Mouse (Mus musculus) left cerebral cortex, postnatal 36 days (tissue): ENCODE measurements around the gene Zfp740. TPM values are rescaled to one million over a fixed set of nuclear protein-coding genes. Genes with fewer than 3 reads are reported as not detected.

Source experiments
- total RNA-seq, 2 experiments: library from RNA; stranded (reverse); gene quantifications; 2 replicates each; pipeline ENCODE4 v1.2.3; 2021

The Zfp740 gene
- total RNA-seq, 2 experiments from 2014 or later, result 61.0 to 64.0 TPM

Other genes starting within 250 kb of the Zfp740 start
- not detected for gene Krt78, start 249.0 kb upstream of the Zfp740 start, total RNA-seq
- gene Krt8, start 198.8 kb upstream of the Zfp740 start, total RNA-seq, result not detected
- under 1 TPM in 1 of 2 experiments, not detected in 1; 0.22 TPM for gene Krt18, start 175.1 kb upstream of the Zfp740 start, total RNA-seq
- gene Eif4b, start 129.5 kb upstream of the Zfp740 start, total RNA-seq, result 100 to 1,000 TPM; 157 to 165 TPM
- gene Tns2, start 102.8 kb upstream of the Zfp740 start, total RNA-seq, result 10 to 100 TPM; 17.2 to 28.6 TPM
- 100 to 1,000 TPM; 140 to 160 TPM for gene Spryd3, start 67.0 kb upstream of the Zfp740 start, total RNA-seq
- 10 to 100 TPM; 39.5 to 57.1 TPM for gene Igfbp6, start 58.9 kb upstream of the Zfp740 start, total RNA-seq
- under 1 TPM in 1 of 2 experiments, not detected in 1; 0.23 TPM for gene Soat2, start 52.7 kb upstream of the Zfp740 start, total RNA-seq
- 10 to 100 TPM; 23.9 to 29.4 TPM for gene Csad, start 1.5 kb downstream of the Zfp740 start, total RNA-seq
- gene Itgb7, start 28.7 kb downstream of the Zfp740 start, total RNA-seq, result 1 to 10 TPM; 1.1 to 1.5 TPM
- 10 to 100 TPM; 13.1 to 13.9 TPM for gene Rarg, start 54.3 kb downstream of the Zfp740 start, total RNA-seq
- gene Gm9918, start 67.3 kb downstream of the Zfp740 start, total RNA-seq, result not detected
- 10 to 100 TPM; 40.9 to 43.9 TPM for gene Mfsd5, start 76.2 kb downstream of the Zfp740 start, total RNA-seq
- 1 to 10 TPM; 1.1 TPM for gene Espl1, start 93.0 kb downstream of the Zfp740 start, total RNA-seq
- gene Pfdn5, start 122.9 kb downstream of the Zfp740 start, total RNA-seq, result 100 to 1,000 TPM; 374 to 425 TPM
- 10 to 100 TPM; 45.8 to 69.3 TPM for gene Myg1, start 128.5 kb downstream of the Zfp740 start, total RNA-seq
- gene Aaas, start 147.5 kb downstream of the Zfp740 start, total RNA-seq, result 10 to 100 TPM; 17.2 to 17.7 TPM
- gene Sp7, start 163.9 kb downstream of the Zfp740 start, total RNA-seq, result under 1 TPM; 0.79 to 1.00 TPM
- gene Sp1, start 202.9 kb downstream of the Zfp740 start, total RNA-seq, result 10 to 100 TPM; 22.0 to 30.3 TPM
- gene Amhr2, start 242.1 kb downstream of the Zfp740 start, total RNA-seq, result 1 to 10 TPM in 1 of 2 experiments, under 1 TPM in 1; 0.99 to 2.3 TPM